ENCODE assay signal across 16 mouse cellular contexts in the genomic region with DNA sequence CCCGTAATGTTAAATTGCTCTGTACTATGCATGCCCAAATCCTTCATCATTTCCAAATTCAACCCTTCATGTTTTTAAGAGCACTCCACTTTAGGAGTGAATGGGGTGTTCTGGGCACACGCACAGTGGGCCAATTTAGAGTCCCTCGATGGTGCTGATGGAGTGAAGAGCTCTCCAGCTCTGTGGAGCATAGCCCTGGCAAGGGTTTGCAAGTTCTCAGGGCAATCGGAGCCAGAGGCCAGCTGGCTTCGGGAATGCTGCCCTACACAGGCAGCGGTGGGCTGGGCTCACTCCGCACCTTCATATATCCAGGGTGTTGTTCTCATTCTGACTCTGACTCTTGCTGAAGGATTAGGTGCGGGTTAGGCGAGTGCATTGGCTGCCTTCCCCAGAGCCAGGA.
"Had no signal": no experiment of that assay in that cellular context is flagged by ENCODE, and none has a peak within 500 bp of the region (broad histone marks: within the 10 kb centered on the region; RNA-seq: fewer than 3 reads in every experiment).

No protein-coding gene starts in this region.

- H3K4me1 ChIP-seq: limb, embryonic 12.5 days; limb, embryonic 15.5 days; megakaryocyte, embryonic 14.5 days; midbrain, embryonic 10.5 days; midbrain, embryonic 13.5 days had no signal

- H3K4me3 ChIP-seq: limb, embryonic 12.5 days; limb, embryonic 15.5 days; megakaryocyte, embryonic 14.5 days; midbrain, embryonic 10.5 days; midbrain, embryonic 13.5 days had no signal

- ATAC-seq: liver, postnatal 0 days; midbrain, embryonic 13.5 days; midbrain, embryonic 16.5 days had no signal

- H3K9me3 ChIP-seq: limb, embryonic 12.5 days; limb, embryonic 15.5 days; midbrain, embryonic 10.5 days; midbrain, embryonic 13.5 days had no signal

- H3K9ac ChIP-seq: limb, embryonic 12.5 days; limb, embryonic 15.5 days; liver, embryonic 14.5 days; liver, postnatal 0 days; lung, embryonic 14.5 days; midbrain, embryonic 13.5 days had no signal

- H3K27ac ChIP-seq: limb, embryonic 12.5 days; limb, embryonic 15.5 days; liver, embryonic 14.5 days; midbrain, embryonic 10.5 days; midbrain, embryonic 13.5 days had no signal

- DNase-seq: kidney, adult 9 months; kidney, postnatal 14 days; kidney, postnatal 4 days; left cerebral cortex, postnatal 4 days; liver, postnatal 0 days; lung, embryonic 14.5 days; thymus, adult 18-20 months; thymus, postnatal 36 days had no signal

- H3K27me3 ChIP-seq: limb, embryonic 12.5 days; limb, embryonic 15.5 days; megakaryocyte, embryonic 14.5 days; midbrain, embryonic 13.5 days had no signal

- H3K4me2 ChIP-seq: limb, embryonic 12.5 days; limb, embryonic 15.5 days; liver, embryonic 11.5 days; lung, embryonic 14.5 days; midbrain, embryonic 13.5 days had no signal

- H3K36me3 ChIP-seq: limb, embryonic 12.5 days; limb, embryonic 15.5 days; midbrain, embryonic 10.5 days; midbrain, embryonic 13.5 days had no signal
